Mouse (Mus musculus) brain, embryonic 14.5 days (tissue): Measurements from ENCODE around the gene Plekhg2.

ENCODE experiments used
- CTCF ChIP-seq: fragments of 200-500 bp; IDR thresholded peaks from 2 replicates; pipeline ENCODE4 v1.5.1; 2012; ENCODE audit warnings: inconsistent platforms, mild to moderate bottlenecking, moderate library complexity, borderline replicate concordance; ENCODE audit not compliant: insufficient read depth, insufficient read length; ENCODE audit errors: extremely low read depth
- POLR2A ChIP-seq: fragments of 200-500 bp; IDR thresholded peaks from 2 replicates; pipeline ENCODE4 v1.6.1; 2012; ENCODE audit warnings: mild to moderate bottlenecking, inconsistent platforms, borderline replicate concordance; ENCODE audit not compliant: poor library complexity, insufficient read depth, insufficient read length, severe bottlenecking; ENCODE audit errors: extremely low read depth

DNA sequence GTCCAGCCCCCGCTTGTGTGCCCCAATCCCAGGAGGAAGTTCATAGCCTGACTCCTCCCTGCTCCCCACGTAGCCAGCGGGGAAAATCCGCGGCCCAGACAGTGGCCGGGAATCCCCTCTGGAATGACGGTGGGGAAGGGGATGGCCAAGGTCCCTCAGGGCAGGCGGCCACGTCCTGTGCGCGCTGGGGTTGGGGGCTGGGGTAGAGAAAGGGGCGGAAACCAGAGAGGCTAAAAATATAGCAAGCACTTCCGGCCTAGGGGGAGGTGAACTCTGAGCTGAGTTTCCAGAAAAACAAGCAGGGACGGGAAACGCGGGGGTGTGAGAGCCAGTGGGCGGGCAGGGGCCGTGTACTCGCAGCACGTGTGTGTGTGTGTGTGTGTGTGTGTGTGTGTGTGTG is 9.5 kb upstream of the Plekhg2 start:
- TF ChIP-seq POLR2A (no peak), CTCF (no peak)
